Mouse (Mus musculus) hindbrain, embryonic 16.5 days (tissue): ENCODE measurements around the gene Snx20. TPM values are rescaled to one million over a fixed set of nuclear protein-coding genes. Genes with fewer than 3 reads are reported as not detected.

ENCODE experiments used
- ATAC-seq: fragments of 200-750 bp; cut with Nextera tagmentation; 2 replicates; pipeline ENCODE4 v1.8.0; 2017; ENCODE audit warnings: moderate TSS enrichment, moderate library complexity
- H3K27ac ChIP-seq: fragments of 300-500 bp; sonication (generic); 2 replicates; pipeline ENCODE4 v1.5.1; 2014; ENCODE audit warnings: low read depth, mild to moderate bottlenecking, control low read depth, low read length, moderate library complexity
- H3K27me3 ChIP-seq: fragments of 300-500 bp; sonication (generic); replicated peaks from 2 replicates; pipeline ENCODE4 v1.6.1; 2014; ENCODE audit warnings: low read length; ENCODE audit not compliant: control insufficient read depth, insufficient read depth
- H3K36me3 ChIP-seq: fragments of 300-500 bp; sonication (generic); 2 replicates; pipeline ENCODE4 v1.6.1; 2014; ENCODE audit warnings: mild to moderate bottlenecking, low read length, moderate library complexity, mixed read lengths; ENCODE audit not compliant: control insufficient read depth, insufficient read depth
- H3K4me1 ChIP-seq: fragments of 300-500 bp; sonication (generic); 2 replicates; pipeline ENCODE4 v1.6.1; 2014; ENCODE audit warnings: low read depth, low read length; ENCODE audit not compliant: control insufficient read depth, insufficient read depth
- H3K4me2 ChIP-seq: fragments of 300-500 bp; sonication (generic); 2 replicates; pipeline ENCODE4 v1.6.1; 2014; ENCODE audit warnings: mild to moderate bottlenecking, low read length, control low read depth, moderate library complexity
- H3K4me3 ChIP-seq: fragments of 300-500 bp; sonication (generic); 2 replicates; pipeline ENCODE4 v1.5.1; 2014; ENCODE audit warnings: mild to moderate bottlenecking, low read length, control low read depth, moderate library complexity
- H3K9ac ChIP-seq: fragments of 300-500 bp; sonication (generic); 2 replicates; pipeline ENCODE4 v1.6.1; 2014; ENCODE audit warnings: low read depth, mild to moderate bottlenecking, control low read depth, low read length, moderate library complexity
- H3K9me3 ChIP-seq: fragments of 300-500 bp; sonication (generic); 2 replicates; pipeline ENCODE4 v1.6.1; 2014; ENCODE audit warnings: mild to moderate bottlenecking, low read length, moderate library complexity; ENCODE audit not compliant: control insufficient read depth
- WGBS: fragments of 180-500 bp; shearing (Covaris S2); extraction: QIAGEN DNeasy Blood & Tissue Kit; methylation state at CpG from one replicate; pipeline ENCODE4 v1.1.7; 2014; 5-methylcytosine and 5-hydroxymethylcytosine counted together
- polyA plus RNA-seq: library from polyadenylated mRNA; unstranded; fragments of >200 nt; fragmentation: Nextera tagmentation; extraction: Ambion mirVana; gene quantifications from 2 replicates; pipeline ENCODE4 v1.2.1, GENCODE M21; 2015

Snx20 gene
- polyA plus RNA-seq, 1 experiment from 2014 or later = 1.1 TPM

DNA sequence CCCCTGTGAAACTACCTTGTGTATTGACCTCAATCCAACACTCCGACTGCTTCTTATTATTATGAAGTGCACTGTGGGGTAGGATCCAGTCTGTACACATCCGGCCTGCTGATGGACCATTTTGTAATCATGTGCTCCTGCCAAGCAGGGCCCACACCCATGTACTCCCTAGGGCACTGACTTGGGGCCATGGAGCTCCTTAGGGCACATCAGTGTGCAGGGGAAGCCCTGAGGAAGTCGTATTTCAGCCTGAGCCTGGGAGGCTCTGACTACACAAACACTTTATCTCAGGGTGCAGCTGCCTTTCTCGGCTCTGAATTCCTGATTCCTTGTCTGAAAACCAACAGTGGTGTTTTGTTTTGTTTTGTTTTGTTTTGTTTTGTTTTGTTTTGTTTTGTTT, 5.7 kb downstream of the Snx20 start:
- H3K4me2 ChIP-seq = no peak overlapping the region
- no peaks in the 10 kb centered on the region for H3K36me3 ChIP-seq
- peaks cover 11% of the 10 kb centered on the region for H3K4me1 ChIP-seq
- H3K9me3 ChIP-seq = no peaks in the 10 kb centered on the region
- WGBS = 83% methylated on average over 4 of the region's 4 CpGs
- no peak overlapping the region for H3K27ac ChIP-seq
- peaks cover 6% of the 10 kb centered on the region for H3K27me3 ChIP-seq
- H3K4me3 ChIP-seq = no peak overlapping the region
- H3K9ac ChIP-seq = no peak overlapping the region
- ATAC-seq = no peak

DNA sequence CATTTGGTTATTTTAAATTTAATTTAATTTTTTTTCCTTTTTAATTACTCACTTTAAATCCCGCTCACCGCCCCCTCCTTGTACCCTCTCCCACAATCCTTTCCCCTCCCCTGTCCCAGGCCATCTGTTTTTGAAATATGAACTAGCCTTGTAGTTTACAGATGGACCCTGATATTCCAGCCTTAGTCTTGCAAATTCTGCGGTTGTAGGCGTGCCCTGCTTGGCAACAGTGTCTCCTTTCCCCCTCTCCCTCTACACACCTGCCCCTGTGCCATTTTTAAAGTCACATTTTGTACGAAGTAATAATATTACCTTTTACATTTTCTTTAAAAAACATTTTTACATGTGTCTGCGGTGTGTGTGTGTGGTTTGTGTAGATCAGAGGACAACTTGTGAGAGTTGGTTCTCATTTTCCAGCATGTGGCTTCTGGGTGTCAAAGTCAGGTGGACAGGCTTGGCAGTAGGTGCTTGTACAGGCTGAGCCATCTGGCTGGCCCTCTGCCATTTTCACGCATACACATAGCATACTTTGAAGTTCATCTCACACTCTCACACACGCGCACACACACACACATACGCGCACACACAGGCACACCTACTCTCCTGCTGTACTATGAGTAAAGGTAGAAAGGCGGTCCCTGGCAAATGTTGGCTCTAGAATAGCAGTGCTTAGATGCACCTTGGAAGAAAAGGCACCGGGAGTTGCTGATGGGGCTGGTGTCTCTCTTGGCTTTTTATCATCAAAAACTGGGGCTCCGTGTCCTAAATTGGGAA, 7.7 kb downstream of the Snx20 start:
- H3K27ac ChIP-seq = no peak overlapping the region
- peak overlapping the region; percentile 81 for H3K9ac ChIP-seq
- WGBS = 62% methylated on average over 14 of the region's 14 CpGs
- no peaks in the 10 kb centered on the region for H3K9me3 ChIP-seq
- peaks cover 6% of the 10 kb centered on the region; the same call in 1 of the 2 replicates for H3K27me3 ChIP-seq
- ATAC-seq = no peak
- peaks cover 11% of the 10 kb centered on the region for H3K4me1 ChIP-seq
- H3K4me3 ChIP-seq = peak overlapping the region; percentile 63
- H3K4me2 ChIP-seq = peak overlapping the region; percentile 94
- no peaks in the 10 kb centered on the region for H3K36me3 ChIP-seq

DNA sequence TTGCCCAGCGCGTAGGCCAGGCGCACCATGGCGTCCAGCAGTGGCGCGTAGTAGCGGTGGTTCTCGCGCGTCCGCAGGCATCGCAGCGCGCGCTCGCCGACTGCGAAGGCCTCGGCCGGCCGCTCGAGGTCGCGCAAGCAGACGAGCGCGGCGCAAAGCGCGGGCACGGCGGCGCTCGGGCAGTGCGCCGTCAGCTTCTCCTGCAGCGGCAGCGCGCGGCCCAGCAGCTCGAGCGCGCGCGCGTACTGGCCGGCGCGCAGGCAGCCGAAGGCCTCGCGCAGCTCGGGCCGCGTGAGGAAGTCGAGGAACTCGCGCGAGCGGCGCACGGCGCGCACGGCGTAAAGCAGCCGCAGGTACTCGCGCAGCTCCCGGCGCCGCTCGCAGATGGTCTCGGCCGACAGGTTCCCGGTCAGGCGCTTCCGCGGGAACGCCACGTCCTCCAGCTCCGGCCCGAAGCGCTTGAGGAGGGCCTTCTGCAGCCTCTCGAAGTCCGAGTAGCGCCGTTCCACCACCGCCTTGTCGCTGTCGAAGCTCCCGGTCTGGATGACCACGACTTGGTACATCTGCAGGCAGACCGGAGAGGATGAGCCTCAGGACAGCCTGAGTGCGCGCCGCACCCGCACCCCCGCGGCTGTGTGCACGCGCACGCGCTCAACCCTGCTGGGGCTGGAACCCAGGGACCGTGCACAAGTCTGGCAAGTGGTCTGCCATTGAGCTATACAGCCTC, 8.5 kb downstream of the Snx20 start:
- H3K9me3 ChIP-seq = no peaks in the 10 kb centered on the region
- peak overlapping the region; percentile 94 for H3K4me2 ChIP-seq
- H3K9ac ChIP-seq = peak overlapping the region; percentile 81
- no peaks in the 10 kb centered on the region for H3K36me3 ChIP-seq
- peaks cover 6% of the 10 kb centered on the region; the same call in 1 of the 2 replicates for H3K27me3 ChIP-seq
- peak; percentile 86 for ATAC-seq
- H3K27ac ChIP-seq = peak overlapping the region; percentile 91
- peak overlapping the region; percentile 63 for H3K4me3 ChIP-seq
- under 1% methylated on average over 101 of the region's 105 CpGs for WGBS
- H3K4me1 ChIP-seq = peaks cover 11% of the 10 kb centered on the region

GRCm38 (mm10) chr8:88626940-88627264, 9.0 kb downstream of the Snx20 start:
- peak overlapping the region; percentile 94 for H3K4me2 ChIP-seq
- H3K27ac ChIP-seq = peak overlapping the region; percentile 91
- no peaks in the 10 kb centered on the region for H3K9me3 ChIP-seq
- 12% methylated on average over 19 of the region's 19 CpGs for WGBS
- H3K9ac ChIP-seq = peak overlapping the region; percentile 81
- H3K27me3 ChIP-seq = peaks cover 6% of the 10 kb centered on the region; the same call in 1 of the 2 replicates
- peak overlapping the region; percentile 63 for H3K4me3 ChIP-seq
- H3K36me3 ChIP-seq = no peaks in the 10 kb centered on the region
- peaks cover 11% of the 10 kb centered on the region for H3K4me1 ChIP-seq
- no peak for ATAC-seq

DNA sequence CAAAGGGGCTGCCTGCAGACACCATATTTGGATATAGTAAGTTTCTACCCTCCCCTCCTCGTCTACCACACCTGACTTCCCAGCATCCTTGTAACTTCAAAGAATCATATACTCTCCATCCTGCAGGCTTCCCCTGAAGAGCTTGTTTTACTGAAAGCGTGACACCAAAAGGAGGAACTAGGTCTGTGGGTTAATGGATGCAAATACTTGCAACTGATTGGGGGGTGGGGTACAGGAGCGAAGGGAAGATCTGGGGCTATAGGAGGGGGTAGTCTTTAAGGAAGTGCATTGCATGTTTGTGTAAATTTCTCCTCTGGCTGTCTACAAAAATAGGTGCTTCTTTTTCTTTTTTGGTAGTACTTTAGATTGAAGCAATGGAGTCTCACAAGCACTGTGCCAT, 9.5 kb downstream of the Snx20 start:
- Histone ChIP-seq H3K4me2 (no peak overlapping the region), H3K4me3 (no peak overlapping the region), H3K4me1 (peaks cover 11% of the 10 kb centered on the region), H3K27ac (no peak overlapping the region), H3K27me3 (peaks cover 6% of the 10 kb centered on the region; the same call in 1 of the 2 replicates), H3K9me3 (no peaks in the 10 kb centered on the region), H3K36me3 (no peaks in the 10 kb centered on the region), H3K9ac (no peak overlapping the region)
- WGBS = 83% methylated on average over 3 of the region's 3 CpGs
- no peak for ATAC-seq

- Histone ChIP-seq H3K4me2 (no peak overlapping the region), H3K9ac (no peak overlapping the region), H3K4me3 (no peak overlapping the region), H3K27ac (no peak overlapping the region), H3K4me1 (peaks cover 14% of the 10 kb centered on the region), H3K27me3 (peaks cover 3% of the 10 kb centered on the region; the same call in 1 of the 2 replicates), H3K9me3 (no peaks in the 10 kb centered on the region), H3K36me3 (no peaks in the 10 kb centered on the region)
- 82% methylated on average over 3 of the region's 3 CpGs for WGBS
- no peak for ATAC-seq
These were observed 11.7 kb downstream of the Snx20 start for GRCm38 (mm10) chr8:88624276-88624675.

DNA sequence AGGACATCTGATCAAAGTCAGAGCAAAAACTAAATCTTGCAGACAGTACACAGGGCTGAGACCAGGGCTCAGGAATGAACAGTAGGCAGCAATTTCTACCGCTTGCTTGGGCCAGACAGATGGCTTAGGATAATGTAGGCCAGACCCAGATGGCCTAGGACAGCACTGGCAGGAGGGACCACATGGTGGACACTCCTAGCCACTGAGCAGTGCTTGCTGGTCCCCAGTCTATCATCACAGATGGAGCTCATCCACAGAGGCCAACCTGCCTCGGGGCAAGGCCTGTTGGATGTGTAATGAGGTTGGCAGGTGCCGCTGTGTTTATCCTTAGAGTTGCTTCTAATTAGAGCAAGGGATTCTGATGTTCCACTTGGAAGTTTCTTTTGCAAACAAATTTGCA, 12.6 kb downstream of the Snx20 start:
- Histone ChIP-seq H3K9ac (no peak overlapping the region), H3K4me2 (no peak overlapping the region), H3K9me3 (no peaks in the 10 kb centered on the region), H3K27ac (no peak overlapping the region), H3K27me3 (peaks cover 3% of the 10 kb centered on the region; the same call in 1 of the 2 replicates), H3K4me1 (peaks cover 13% of the 10 kb centered on the region), H3K4me3 (no peak overlapping the region), H3K36me3 (no peaks in the 10 kb centered on the region)
- ATAC-seq = no peak
- 71% methylated on average over 3 of the region's 3 CpGs for WGBS

DNA sequence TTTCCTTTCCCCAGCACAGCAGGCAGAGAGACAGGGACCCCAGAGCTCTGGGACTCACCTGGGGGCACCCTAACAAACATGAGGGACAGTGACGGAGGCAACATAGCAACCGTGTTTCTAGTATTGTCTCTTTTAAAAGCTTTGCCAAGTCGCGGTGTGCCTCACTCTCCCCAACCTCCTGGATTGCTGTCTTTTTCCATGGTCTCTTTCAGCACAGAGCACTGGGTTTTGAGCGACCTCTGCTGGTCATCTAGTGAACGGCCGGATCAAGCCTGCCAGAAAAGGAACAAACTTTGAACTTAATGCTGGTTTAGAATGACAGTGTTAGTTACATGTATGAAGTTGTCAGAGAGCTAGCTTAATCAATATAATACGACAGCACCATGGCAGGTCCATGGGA, 14.5 kb downstream of the Snx20 start:
- Histone ChIP-seq H3K27ac (no peak overlapping the region), H3K9me3 (no peaks in the 10 kb centered on the region), H3K9ac (no peak overlapping the region), H3K27me3 (peaks cover 3% of the 10 kb centered on the region; the same call in 1 of the 2 replicates), H3K4me3 (no peak overlapping the region), H3K4me2 (no peak overlapping the region), H3K4me1 (peaks cover 3% of the 10 kb centered on the region; the same call in 1 of the 2 replicates), H3K36me3 (no peaks in the 10 kb centered on the region)
- peak; percentile 45; the same call in 1 of the 2 replicates for ATAC-seq
- WGBS = under 1% methylated on average over 8 of the region's 8 CpGs

DNA sequence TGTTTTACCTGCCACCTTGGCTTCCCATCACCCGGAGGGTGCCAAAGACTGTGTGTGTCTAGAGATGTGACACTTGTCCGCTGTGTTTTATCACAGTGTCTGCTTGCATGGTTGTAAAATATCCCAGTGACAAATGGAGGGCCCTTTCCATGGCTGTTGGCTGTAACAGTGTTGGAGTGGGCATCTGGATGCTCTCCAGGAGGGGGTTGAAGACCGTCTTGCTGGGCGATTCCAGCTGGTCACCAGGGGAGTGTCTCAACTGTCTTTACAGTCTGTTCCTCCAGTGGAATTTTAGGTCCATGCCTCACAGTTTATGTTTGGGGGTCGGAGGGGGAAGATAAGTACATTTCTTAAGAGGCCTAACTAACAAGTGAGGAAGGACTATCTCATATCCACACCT, 15.0 kb downstream of the Snx20 start:
- no peak overlapping the region for H3K27ac ChIP-seq
- no peak for ATAC-seq

More for the DNA sequence above, 15.0 kb downstream of the Snx20 start:
- H3K4me2 ChIP-seq = no peak overlapping the region
- H3K9ac ChIP-seq = no peak overlapping the region
- peaks cover 3% of the 10 kb centered on the region; the same call in 1 of the 2 replicates for H3K4me1 ChIP-seq
- H3K36me3 ChIP-seq = no peaks in the 10 kb centered on the region
- H3K4me3 ChIP-seq = no peak overlapping the region
- H3K27me3 ChIP-seq = no peaks in the 10 kb centered on the region
- H3K9me3 ChIP-seq = no peaks in the 10 kb centered on the region
- WGBS = 62% methylated on average over 5 of the region's 5 CpGs
